Mouse (Mus musculus) intestine, postnatal 0 days (tissue): Measurements from ENCODE around the gene Syt13. TPM values are rescaled to one million over a fixed set of nuclear protein-coding genes. Genes with fewer than 3 reads are reported as not detected.

Source experiments
- ATAC-seq: fragments of 200-750 bp; cut with Nextera tagmentation; 2 replicates; pipeline ENCODE4 v1.8.0; 2017; ENCODE audit warnings: mild to moderate bottlenecking, moderate TSS enrichment, moderate library complexity
- H3K27ac ChIP-seq: fragments of 300-500 bp; sonication (generic); 2 replicates; pipeline ENCODE4 v1.5.1; 2014; ENCODE audit warnings: mild to moderate bottlenecking, low read depth, low read length, moderate library complexity
- H3K27me3 ChIP-seq: fragments of 300-500 bp; sonication (generic); replicated peaks from 2 replicates; pipeline ENCODE4 v1.6.1; 2014; ENCODE audit warnings: low read length, mixed read lengths; ENCODE audit not compliant: control insufficient read depth, insufficient read depth
- H3K36me3 ChIP-seq: fragments of 300-500 bp; sonication (generic); 2 replicates; pipeline ENCODE4 v1.6.1; 2014; ENCODE audit warnings: mild to moderate bottlenecking, moderate library complexity; ENCODE audit not compliant: control insufficient read depth, insufficient read depth
- H3K4me1 ChIP-seq: fragments of 300-500 bp; sonication (generic); replicated peaks from 2 replicates; pipeline ENCODE4 v1.6.1; 2014; ENCODE audit warnings: antibody characterized with exemption, low read length, mixed read lengths; ENCODE audit not compliant: control insufficient read depth, insufficient read depth
- H3K4me2 ChIP-seq: fragments of 300-500 bp; sonication (generic); replicated peaks from 2 replicates; pipeline ENCODE4 v1.6.1; 2014; ENCODE audit warnings: low read depth, mild to moderate bottlenecking, moderate library complexity
- H3K4me3 ChIP-seq: fragments of 300-500 bp; sonication (generic); 2 replicates; pipeline ENCODE4 v1.5.1; 2014; ENCODE audit warnings: low read depth, low read length
- H3K9ac ChIP-seq: fragments of 300-500 bp; sonication (generic); 2 replicates; pipeline ENCODE4 v1.6.1; 2014; ENCODE audit warnings: mild to moderate bottlenecking, low read depth, low read length
- H3K9me3 ChIP-seq: fragments of 300-500 bp; sonication (generic); 2 replicates; pipeline ENCODE4 v1.6.1; 2016; ENCODE audit warnings: mixed run types; ENCODE audit not compliant: control insufficient read depth
- CTCF ChIP-seq: sonication (generic); IDR thresholded peaks from 2 replicates; pipeline ENCODE4 v1.5.1; 2016; ENCODE audit warnings: low read depth, mild to moderate bottlenecking, control low read depth, antibody characterized with exemption, moderate library complexity
- WGBS: fragments of 180-500 bp; shearing (Covaris S2); extraction: QIAGEN DNeasy Blood & Tissue Kit; methylation state at CpG from one replicate; pipeline ENCODE4 v1.1.7; 2014; 5-methylcytosine and 5-hydroxymethylcytosine counted together
- polyA plus RNA-seq: library from polyadenylated mRNA; unstranded; fragments of >200 nt; fragmentation: Nextera tagmentation; extraction: Ambion mirVana; gene quantifications from 2 replicates; pipeline ENCODE4 v1.2.1, GENCODE M21; 2015

The Syt13 gene
- polyA plus RNA-seq, 1 experiment from 2014 or later, result 2.5 TPM

- Histone ChIP-seq H3K27me3 (no peaks in the 10 kb centered on the region), H3K4me1 (no peaks in the 10 kb centered on the region), H3K4me2 (no peak overlapping the region), H3K9ac (no peak overlapping the region), H3K36me3 (no peaks in the 10 kb centered on the region), H3K4me3 (no peak overlapping the region), H3K9me3 (no peaks in the 10 kb centered on the region), H3K27ac (no peak overlapping the region)
- no peak for TF ChIP-seq CTCF
- no peak for ATAC-seq
- WGBS, result 86% methylated on average over 3 of the region's 3 CpGs
Measured at GRCm38 (mm10) chr2:92944356-92944755, 29.5 kb downstream of the Syt13 start.

- no peak for ATAC-seq
- 88% methylated on average over 11 of the region's 11 CpGs for WGBS
- H3K27ac ChIP-seq, result no peak overlapping the region
- no peak for TF ChIP-seq CTCF
- H3K4me1 ChIP-seq, result no peaks in the 10 kb centered on the region
- H3K4me2 ChIP-seq, result no peak overlapping the region
- H3K9ac ChIP-seq, result no peak overlapping the region
- no peak overlapping the region for H3K4me3 ChIP-seq
- no peaks in the 10 kb centered on the region for H3K27me3 ChIP-seq
- H3K36me3 ChIP-seq, result no peaks in the 10 kb centered on the region
- no peaks in the 10 kb centered on the region for H3K9me3 ChIP-seq
Measured at GRCm38 (mm10) chr2:92945125-92945746, 30.3 kb downstream of the Syt13 start.

DNA sequence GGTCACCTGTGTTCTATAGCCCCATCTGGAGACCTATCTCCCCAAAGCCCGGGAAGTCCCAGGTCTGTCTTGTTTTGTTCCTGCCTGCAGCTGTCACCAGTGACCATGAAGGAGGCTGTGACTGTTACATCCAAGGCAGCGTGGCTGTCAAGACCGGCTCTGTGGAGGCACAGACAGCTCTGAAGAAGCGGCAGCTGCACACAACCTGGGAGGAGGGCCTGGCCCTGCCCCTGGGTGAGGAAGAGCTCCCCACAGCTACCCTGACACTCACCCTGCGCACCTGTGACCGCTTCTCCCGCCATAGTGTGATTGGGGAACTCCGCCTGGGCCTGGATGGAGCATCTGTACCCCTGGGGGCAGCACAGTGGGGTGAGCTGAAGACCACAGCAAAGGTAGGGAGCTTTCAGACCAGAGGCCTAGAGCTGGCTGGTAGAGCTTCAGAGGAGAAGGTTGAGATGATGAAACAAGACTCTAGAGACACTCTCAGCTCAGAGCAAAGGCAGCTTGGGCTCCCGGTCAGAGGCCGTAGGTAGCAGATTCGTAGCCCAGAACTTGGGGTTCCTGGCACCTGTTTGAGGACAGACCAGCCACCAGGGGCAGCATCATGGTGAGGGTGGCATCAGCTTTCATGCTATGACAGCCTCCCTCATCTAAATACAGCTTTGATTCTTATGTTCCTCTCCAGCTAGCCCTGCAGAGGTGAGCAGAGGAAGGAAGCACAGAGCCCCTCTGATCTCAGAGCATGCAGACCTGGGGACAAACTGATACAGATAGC lies 31.1 kb downstream of the Syt13 start:
- no peaks in the 10 kb centered on the region for H3K27me3 ChIP-seq
- H3K4me3 ChIP-seq, result no peak overlapping the region
- H3K4me1 ChIP-seq, result no peaks in the 10 kb centered on the region
- H3K36me3 ChIP-seq, result no peaks in the 10 kb centered on the region
- no peak for TF ChIP-seq CTCF
- 92% methylated on average over 11 of the region's 11 CpGs for WGBS
- H3K9ac ChIP-seq, result no peak overlapping the region
- H3K4me2 ChIP-seq, result no peak overlapping the region
- no peak for ATAC-seq
- H3K27ac ChIP-seq, result no peak overlapping the region
- no peaks in the 10 kb centered on the region for H3K9me3 ChIP-seq

DNA sequence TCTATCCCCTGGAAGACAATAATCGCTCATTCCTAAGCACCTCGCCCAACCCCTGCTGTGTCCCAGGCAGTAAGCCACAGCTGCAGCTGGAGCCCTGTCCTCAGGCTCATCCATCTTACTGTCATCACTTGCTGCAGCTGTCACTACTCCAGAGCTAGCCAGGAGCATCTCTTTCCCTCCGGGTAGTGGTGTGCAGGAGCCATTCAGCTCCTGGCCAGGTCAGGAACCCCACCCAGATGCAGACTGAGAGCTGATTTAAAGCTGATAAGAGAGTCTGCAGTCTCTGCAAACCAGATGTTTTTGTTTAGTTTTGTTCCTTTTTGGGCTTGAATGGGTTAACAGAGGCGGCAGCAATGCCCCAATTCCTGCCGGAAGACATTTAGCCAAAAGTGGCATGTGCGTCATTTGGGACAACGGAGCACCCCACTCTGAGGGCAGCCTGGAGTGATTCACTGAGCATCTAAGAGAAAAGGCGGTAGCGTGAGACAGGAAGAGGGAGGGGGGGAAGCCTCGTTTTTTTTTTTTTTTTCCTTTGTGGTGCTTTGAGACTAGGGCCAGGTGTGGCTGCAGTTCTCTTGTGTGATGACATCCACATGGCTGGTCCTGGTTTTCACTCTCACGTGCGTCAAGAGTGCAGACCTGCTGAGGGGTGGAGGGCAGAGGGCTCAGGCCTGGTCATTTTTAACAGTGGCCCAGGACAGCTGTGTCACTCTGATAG lies 33.2 kb downstream of the Syt13 start:
- Histone ChIP-seq H3K27me3 (no peaks in the 10 kb centered on the region), H3K4me3 (no peak overlapping the region), H3K9me3 (no peaks in the 10 kb centered on the region), H3K36me3 (no peaks in the 10 kb centered on the region), H3K9ac (no peak overlapping the region), H3K27ac (no peak overlapping the region), H3K4me1 (no peaks in the 10 kb centered on the region), H3K4me2 (no peak overlapping the region)
- TF ChIP-seq CTCF, result no peak
- no peak for ATAC-seq
- WGBS, result 14% methylated on average over 12 of the region's 12 CpGs

GRCm38 (mm10) chr2:92948699-92949300 lies 33.9 kb downstream of the Syt13 start:
- H3K27ac ChIP-seq, result no peak overlapping the region
- H3K36me3 ChIP-seq, result no peaks in the 10 kb centered on the region
- no peak overlapping the region for H3K4me2 ChIP-seq
- no peak for ATAC-seq
- no peak overlapping the region for H3K4me3 ChIP-seq
- H3K9ac ChIP-seq, result no peak overlapping the region
- H3K4me1 ChIP-seq, result no peaks in the 10 kb centered on the region
- no peaks in the 10 kb centered on the region for H3K27me3 ChIP-seq
- no peak for TF ChIP-seq CTCF
- 59% methylated on average over 7 of the region's 7 CpGs for WGBS
- H3K9me3 ChIP-seq, result no peaks in the 10 kb centered on the region

GRCm38 (mm10) chr2:92949518-92949917 lies 34.6 kb downstream of the Syt13 start:
- H3K27me3 ChIP-seq, result no peaks in the 10 kb centered on the region
- no peaks in the 10 kb centered on the region for H3K9me3 ChIP-seq
- H3K4me1 ChIP-seq, result no peaks in the 10 kb centered on the region
- no peak overlapping the region for H3K9ac ChIP-seq
- no peak overlapping the region for H3K27ac ChIP-seq
- H3K4me2 ChIP-seq, result no peak overlapping the region
- H3K36me3 ChIP-seq, result no peaks in the 10 kb centered on the region
- H3K4me3 ChIP-seq, result no peak overlapping the region
- no peak for ATAC-seq
- TF ChIP-seq CTCF, result no peak
- 46% methylated on average over 1 of the region's 1 CpGs for WGBS
